Mouse (Mus musculus): ENCODE results near the gene Lsm7. TPM values are rescaled to one million over a fixed set of nuclear protein-coding genes. Genes with fewer than 3 reads are reported as not detected.
"Not testable (repeated sequence)": the region's sequence is repeated elsewhere in the genome, so short reads cannot be mapped to it uniquely, and the experiment has no call there.

Lsm7 gene
- polyA plus RNA-seq, 1 experiment, result 67.0 TPM

DNA sequence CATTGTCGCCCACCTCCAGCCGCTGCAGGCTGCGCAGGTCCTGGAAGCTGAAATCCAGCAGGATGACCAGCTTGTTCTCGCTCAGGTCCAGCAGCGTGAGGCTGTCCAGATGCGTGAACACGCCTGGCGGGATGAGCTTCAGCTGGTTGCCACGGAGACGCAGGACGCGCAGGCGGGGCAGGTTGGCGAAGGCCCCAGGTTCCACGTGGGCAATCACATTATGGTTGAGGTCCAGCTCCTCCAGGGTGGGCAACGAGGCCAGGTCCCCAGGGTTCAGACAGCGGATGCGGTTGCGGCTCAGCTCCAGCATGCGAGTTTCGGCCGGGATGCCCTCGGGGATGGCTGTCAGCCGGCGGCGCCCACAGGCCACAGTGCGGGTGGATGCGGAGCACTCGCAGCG lies 19.4 kb downstream of the Lsm7 start:
- H3K4me3 ChIP-seq (ENCODE audit: control insufficient read depth, low read depth, low read length), result no peak overlapping the region
- no peak overlapping the region for H3K27ac ChIP-seq (ENCODE audit: control insufficient read depth, insufficient read depth, low read depth, low read length)
- H3K27me3 ChIP-seq (ENCODE audit: control insufficient read depth, insufficient read depth, low read length), result no peaks in the 10 kb centered on the region
- no peaks in the 10 kb centered on the region for H3K36me3 ChIP-seq (ENCODE audit: control insufficient read depth, insufficient read depth, low read length)
- peaks cover 28% of the 10 kb centered on the region for H3K4me1 ChIP-seq (ENCODE audit: control insufficient read depth, insufficient read depth, low read length)
- TF ChIP-seq POLR2A (IDR thresholded peaks at IDR 0.05; ENCODE audit: control insufficient read depth, low read depth, low read length) (no peak), CTCF (IDR thresholded peaks at IDR 0.05; ENCODE audit: control insufficient read depth, insufficient read depth, insufficient replicate concordance, low read depth, low read length) (no peak)

DNA sequence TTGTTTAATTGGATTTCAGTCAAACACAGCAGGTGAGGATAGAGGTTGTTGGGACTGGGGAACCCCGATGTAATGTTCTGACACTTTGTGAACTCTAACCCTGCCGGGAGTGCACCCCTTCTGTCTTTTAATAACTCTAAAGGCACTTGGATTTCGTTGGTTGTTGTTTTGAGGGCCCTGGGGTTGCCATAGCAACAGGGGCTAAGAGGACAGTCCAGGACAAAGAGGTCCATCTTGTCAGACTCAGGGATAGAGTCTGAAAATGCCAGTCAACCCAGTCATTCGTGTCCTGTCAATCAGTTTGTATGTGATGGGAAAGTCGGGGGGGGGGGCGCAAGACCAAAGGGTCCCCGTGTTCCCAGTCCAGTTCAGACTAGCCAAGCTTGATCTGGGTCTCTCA lies 22.2 kb downstream of the Lsm7 start:
- TF ChIP-seq CTCF (IDR thresholded peaks at IDR 0.05; ENCODE audit: control insufficient read depth, insufficient read depth, insufficient replicate concordance, low read depth, low read length) (no peak), POLR2A (IDR thresholded peaks at IDR 0.05; ENCODE audit: control insufficient read depth, low read depth, low read length) (no peak)
- no peaks in the 10 kb centered on the region for H3K27me3 ChIP-seq (ENCODE audit: control insufficient read depth, insufficient read depth, low read length)
- no peak overlapping the region for H3K4me3 ChIP-seq (ENCODE audit: control insufficient read depth, low read depth, low read length)
- H3K27ac ChIP-seq (ENCODE audit: control insufficient read depth, insufficient read depth, low read depth, low read length), result no peak overlapping the region
- H3K36me3 ChIP-seq (ENCODE audit: control insufficient read depth, insufficient read depth, low read length), result no peaks in the 10 kb centered on the region
- peaks cover 31% of the 10 kb centered on the region for H3K4me1 ChIP-seq (ENCODE audit: control insufficient read depth, insufficient read depth, low read length)

DNA sequence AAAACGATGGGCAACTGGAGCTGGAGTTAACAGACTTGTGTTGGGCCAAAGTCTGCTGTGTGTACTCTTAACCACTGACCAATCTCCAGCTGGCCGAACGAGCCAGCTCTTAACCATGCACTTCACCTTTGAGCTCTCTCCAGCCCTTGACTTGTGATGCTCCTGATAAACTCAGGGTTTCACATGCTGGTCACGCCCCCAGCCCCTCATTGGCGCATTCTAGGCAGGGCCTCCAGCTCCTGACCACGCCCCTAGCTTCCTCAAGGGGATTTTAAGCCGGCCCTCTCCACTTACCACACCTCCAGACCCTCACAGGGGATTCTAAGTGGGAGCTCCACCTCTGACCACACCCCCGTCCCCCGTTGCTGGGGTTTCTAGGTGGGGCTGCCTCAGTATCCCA lies 23.9 kb downstream of the Lsm7 start:
- no peaks in the 10 kb centered on the region for H3K36me3 ChIP-seq (ENCODE audit: control insufficient read depth, insufficient read depth, low read length)
- H3K4me1 ChIP-seq (ENCODE audit: control insufficient read depth, insufficient read depth, low read length), result peaks cover 26% of the 10 kb centered on the region
- no peak overlapping the region for H3K4me3 ChIP-seq (ENCODE audit: control insufficient read depth, low read depth, low read length)
- no peak overlapping the region for H3K27ac ChIP-seq (ENCODE audit: control insufficient read depth, insufficient read depth, low read depth, low read length)
- no peaks in the 10 kb centered on the region for H3K27me3 ChIP-seq (ENCODE audit: control insufficient read depth, insufficient read depth, low read length)
- TF ChIP-seq CTCF (IDR thresholded peaks at IDR 0.05; ENCODE audit: control insufficient read depth, insufficient read depth, insufficient replicate concordance, low read depth, low read length), result no peak

DNA sequence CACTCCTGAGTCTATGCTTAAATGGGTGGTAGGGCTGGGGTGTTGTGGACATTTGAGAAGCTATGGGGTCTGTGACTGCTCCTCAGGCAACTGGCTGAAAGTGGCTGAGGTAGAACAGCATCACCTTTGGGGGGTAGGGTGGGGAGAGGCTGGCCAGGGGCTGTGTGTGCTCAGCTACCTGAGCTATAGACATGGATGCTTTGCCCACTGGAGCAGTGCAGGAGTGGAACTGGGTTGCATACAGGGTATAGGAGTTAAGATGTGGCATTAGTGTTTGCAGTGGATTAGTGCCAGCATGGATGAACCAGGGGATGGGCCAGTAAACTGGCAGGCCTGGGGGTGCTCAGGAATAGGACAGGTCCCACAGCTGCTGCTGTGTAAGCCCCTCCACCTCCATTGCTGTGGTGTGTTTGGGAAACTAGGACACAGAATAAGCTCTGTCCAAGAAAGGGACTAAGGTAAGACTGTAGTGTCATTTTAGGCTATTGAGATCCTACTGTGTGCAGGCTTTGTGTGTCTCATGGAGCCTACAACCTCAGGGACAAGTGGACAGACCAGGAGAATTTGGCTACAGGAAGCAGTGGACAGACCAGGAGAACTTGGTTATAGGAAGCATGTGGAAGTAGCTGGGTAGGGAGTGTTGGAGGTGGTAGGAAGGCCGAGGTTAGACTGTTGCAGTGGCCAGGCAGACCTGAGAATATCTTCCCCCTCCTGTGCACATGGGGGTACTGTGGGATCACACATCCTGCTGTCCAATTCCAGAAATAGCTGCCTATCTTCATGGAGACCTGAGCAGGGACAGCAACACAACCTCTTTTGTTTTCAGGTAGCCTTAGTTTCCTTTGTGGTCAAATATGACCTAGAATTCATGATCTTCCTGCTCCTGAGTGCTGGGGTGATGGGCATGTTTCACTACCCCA lies 25.4 kb downstream of the Lsm7 start:
- H3K27me3 ChIP-seq (ENCODE audit: control insufficient read depth, insufficient read depth, low read length), result no peaks in the 10 kb centered on the region
- H3K27ac ChIP-seq (ENCODE audit: control insufficient read depth, insufficient read depth, low read depth, low read length), result no peak overlapping the region
- no peaks in the 10 kb centered on the region for H3K36me3 ChIP-seq (ENCODE audit: control insufficient read depth, insufficient read depth, low read length)
- TF ChIP-seq CTCF (IDR thresholded peaks at IDR 0.05; ENCODE audit: control insufficient read depth, insufficient read depth, insufficient replicate concordance, low read depth, low read length), result no peak
- TF ChIP-seq POLR2A (IDR thresholded peaks at IDR 0.05; ENCODE audit: control insufficient read depth, low read depth, low read length), result no peak
- H3K4me3 ChIP-seq (ENCODE audit: control insufficient read depth, low read depth, low read length), result no peak overlapping the region
- peaks cover 16% of the 10 kb centered on the region for H3K4me1 ChIP-seq (ENCODE audit: control insufficient read depth, insufficient read depth, low read length)

DNA sequence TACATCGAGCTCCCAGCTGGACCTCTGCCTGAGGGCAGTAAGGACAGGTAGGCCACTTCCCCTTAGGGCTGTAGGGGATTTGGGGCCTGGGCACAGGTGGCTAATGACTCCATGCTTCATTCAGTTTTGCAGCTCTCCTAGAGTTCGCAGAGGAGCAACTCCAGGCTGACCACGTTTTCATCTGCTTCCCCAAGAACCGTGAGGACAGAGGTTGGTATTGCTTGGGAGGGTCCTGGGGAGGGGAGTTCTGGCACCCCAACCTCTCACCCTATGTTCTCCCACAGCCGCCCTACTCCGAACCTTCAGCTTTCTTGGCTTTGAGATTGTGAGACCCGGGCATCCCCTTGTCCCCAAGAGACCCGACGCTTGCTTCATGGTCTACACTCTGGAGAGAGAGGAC lies 26.4 kb downstream of the Lsm7 start:
- H3K36me3 ChIP-seq (ENCODE audit: control insufficient read depth, insufficient read depth, low read length); H3K27ac ChIP-seq (ENCODE audit: control insufficient read depth, insufficient read depth, low read depth, low read length); H3K27me3 ChIP-seq (ENCODE audit: control insufficient read depth, insufficient read depth, low read length): not testable (repeated sequence)
- Histone ChIP-seq H3K4me1 (ENCODE audit: control insufficient read depth, insufficient read depth, low read length) (peaks cover 15% of the 10 kb centered on the region), H3K4me3 (ENCODE audit: control insufficient read depth, low read depth, low read length) (peak overlapping the region; percentile 88)

DNA sequence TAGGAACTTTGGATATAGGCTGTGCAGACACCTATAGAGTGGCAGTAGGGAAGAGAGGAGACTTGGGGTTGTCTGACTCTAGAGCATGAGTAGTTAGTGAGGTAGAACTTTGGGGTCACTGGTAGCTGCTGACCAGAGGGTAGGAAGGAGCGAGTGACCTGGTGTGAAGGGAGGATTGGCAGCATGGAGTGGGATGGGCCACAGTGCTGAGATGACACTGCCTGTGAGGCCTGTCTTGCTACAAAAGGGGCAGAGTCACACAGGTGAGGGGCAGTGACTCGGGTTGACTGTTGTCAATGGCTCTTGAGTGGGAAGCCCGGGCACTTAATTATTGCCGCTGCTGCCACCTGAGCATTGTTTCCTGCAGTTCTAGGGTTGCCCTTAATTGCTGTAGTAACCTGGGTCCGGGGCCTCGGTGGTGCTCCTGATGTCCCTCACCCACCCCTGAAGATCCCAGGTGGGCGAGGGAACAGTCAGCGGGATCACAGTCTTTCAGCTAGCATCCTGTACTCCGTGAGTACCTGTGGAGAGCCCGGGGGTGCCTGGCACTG lies 27.1 kb downstream of the Lsm7 start:
- TF ChIP-seq POLR2A (IDR thresholded peaks at IDR 0.05; ENCODE audit: control insufficient read depth, low read depth, low read length) (peak; percentile 11; the same call in 1 of the 2 replicates), CTCF (IDR thresholded peaks at IDR 0.05; ENCODE audit: control insufficient read depth, insufficient read depth, insufficient replicate concordance, low read depth, low read length) (no peak)
- Histone ChIP-seq H3K27me3 (ENCODE audit: control insufficient read depth, insufficient read depth, low read length) (no peaks in the 10 kb centered on the region), H3K4me1 (ENCODE audit: control insufficient read depth, insufficient read depth, low read length) (peaks cover 15% of the 10 kb centered on the region), H3K4me3 (ENCODE audit: control insufficient read depth, low read depth, low read length) (peak overlapping the region; percentile 88), H3K36me3 (ENCODE audit: control insufficient read depth, insufficient read depth, low read length) (no peaks in the 10 kb centered on the region), H3K27ac (ENCODE audit: control insufficient read depth, insufficient read depth, low read depth, low read length) (peak overlapping the region; percentile 68; the same call in 1 of the 2 replicates)

DNA sequence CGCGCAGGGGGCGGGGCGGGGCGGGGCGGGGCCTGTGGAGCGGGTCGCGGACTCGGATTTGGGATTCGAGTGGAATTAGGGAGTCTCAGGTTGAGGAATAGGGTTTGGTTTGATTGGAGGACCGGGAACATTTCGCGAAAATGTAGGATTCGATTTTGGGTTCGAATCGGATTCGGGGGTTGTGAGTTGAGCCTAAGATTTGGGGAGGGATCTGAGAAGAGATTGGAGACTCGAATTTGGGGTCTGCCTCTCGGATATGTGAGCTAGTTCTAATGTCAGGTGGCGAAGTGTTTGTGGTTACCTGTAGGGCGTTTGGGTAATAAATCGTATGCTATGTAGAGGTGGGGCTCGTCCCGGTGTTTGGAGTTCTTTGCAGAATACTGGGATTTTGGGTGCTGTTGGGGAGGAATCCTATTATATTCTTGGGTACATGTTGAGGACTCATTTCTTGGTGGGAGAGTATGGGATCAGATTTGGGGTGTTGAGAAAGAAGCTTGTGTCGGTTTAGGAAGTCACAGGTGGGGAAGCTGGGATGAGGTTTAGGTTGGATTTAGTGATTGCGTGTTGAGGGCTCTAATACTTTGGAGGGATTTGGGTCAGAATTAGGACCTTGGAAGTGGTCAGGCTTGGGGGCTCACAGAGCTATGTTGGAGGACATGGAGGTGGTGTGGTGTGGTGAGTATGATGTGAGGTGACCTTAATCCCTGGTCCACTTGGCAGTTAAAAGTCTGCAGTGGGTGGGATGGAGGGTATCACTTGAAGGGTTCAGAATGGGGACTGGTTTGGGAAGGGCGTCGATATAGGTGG lies 27.7 kb downstream of the Lsm7 start:
- TF ChIP-seq CTCF (IDR thresholded peaks at IDR 0.05; ENCODE audit: control insufficient read depth, insufficient read depth, insufficient replicate concordance, low read depth, low read length), result no peak
- Histone ChIP-seq H3K4me3 (ENCODE audit: control insufficient read depth, low read depth, low read length) (peak overlapping the region; percentile 88), H3K27me3 (ENCODE audit: control insufficient read depth, insufficient read depth, low read length) (no peaks in the 10 kb centered on the region), H3K4me1 (ENCODE audit: control insufficient read depth, insufficient read depth, low read length) (peaks cover 15% of the 10 kb centered on the region), H3K27ac (ENCODE audit: control insufficient read depth, insufficient read depth, low read depth, low read length) (peak overlapping the region; percentile 68), H3K36me3 (ENCODE audit: control insufficient read depth, insufficient read depth, low read length) (no peaks in the 10 kb centered on the region)

All from testis, adult 2 months (tissue).